ENCODE assay signal across 23 mouse cellular contexts in genomic region chr4:126490726-126491125, GRCm38 (mm10). TPM values are rescaled to one million over a fixed set of nuclear protein-coding genes. Genes with fewer than 3 reads are reported as not detected.
DNase-seq lines count a peak whose midpoint lies in the region; ATAC-seq and TF ChIP-seq lines count a peak whose summit lies in the region.
"Had no signal": no experiment of that assay in that cellular context is flagged by ENCODE, and none has a peak within 500 bp of the region (broad histone marks: within the 10 kb centered on the region; RNA-seq: fewer than 3 reads in every experiment).

No protein-coding gene starts in this region.

- no peaks in the 10 kb centered on the region for H3K9me3 ChIP-seq in stomach, embryonic 15.5 days
- no peaks in the 10 kb centered on the region for H3K9me3 ChIP-seq in stomach, postnatal 0 days (ENCODE audit: control insufficient read depth, low read length)
- no peaks in the 10 kb centered on the region for H3K9me3 ChIP-seq in embryonic facial prominence, embryonic 15.5 days (replicated peaks)
- H3K9me3 ChIP-seq: forebrain, embryonic 12.5 days; heart, embryonic 10.5 days; heart, embryonic 13.5 days; hindbrain, embryonic 12.5 days; hindbrain, embryonic 15.5 days had no signal

- no peaks in the 10 kb centered on the region for H3K27me3 ChIP-seq in stomach, embryonic 15.5 days (replicated peaks)
- H3K27me3 ChIP-seq in stomach, postnatal 0 days (ENCODE audit: control insufficient read depth, insufficient read depth, low read length), result no peaks in the 10 kb centered on the region
- H3K27me3 ChIP-seq in embryonic facial prominence, embryonic 15.5 days, result no peaks in the 10 kb centered on the region
- H3K27me3 ChIP-seq: forebrain, embryonic 12.5 days; heart, embryonic 13.5 days; hindbrain, embryonic 12.5 days; hindbrain, embryonic 15.5 days had no signal

- no peaks in the 10 kb centered on the region for H3K4me1 ChIP-seq in stomach, embryonic 15.5 days
- H3K4me1 ChIP-seq in stomach, postnatal 0 days (replicated peaks; ENCODE audit: control insufficient read depth, insufficient read depth), result no peaks in the 10 kb centered on the region
- 0 out of 2 replicates have a peak, but pooled peaks cover 3% of the 10 kb centered on the region for H3K4me1 ChIP-seq in embryonic facial prominence, embryonic 15.5 days
- H3K4me1 ChIP-seq: forebrain, embryonic 12.5 days; heart, embryonic 10.5 days; heart, embryonic 13.5 days; hindbrain, embryonic 12.5 days; hindbrain, embryonic 15.5 days had no signal

- peak overlapping the region; percentile 5; the same call in 1 of the 2 replicates for H3K4me2 ChIP-seq in stomach, embryonic 15.5 days
- H3K4me2 ChIP-seq in stomach, postnatal 0 days (replicated peaks; ENCODE audit: low read depth), result no peak overlapping the region
- peak overlapping the region; percentile 8; the same call in 1 of the 2 replicates for H3K4me2 ChIP-seq in embryonic facial prominence, embryonic 15.5 days (replicated peaks)
- H3K4me2 ChIP-seq: forebrain, embryonic 12.5 days; heart, embryonic 13.5 days; hindbrain, embryonic 12.5 days; hindbrain, embryonic 15.5 days had no signal

- 69% methylated on average over 12 of the region's 12 CpGs for WGBS in stomach, embryonic 15.5 days
- WGBS in stomach, postnatal 0 days, result 62% methylated on average over 12 of the region's 12 CpGs
- 51% methylated on average over 12 of the region's 12 CpGs for WGBS in embryonic facial prominence, embryonic 15.5 days

- H3K4me3 ChIP-seq in stomach, embryonic 15.5 days (replicated peaks), result no peak overlapping the region
- no peak overlapping the region for H3K4me3 ChIP-seq in stomach, postnatal 0 days (ENCODE audit: low read depth, low read length)
- no peak overlapping the region for H3K4me3 ChIP-seq in embryonic facial prominence, embryonic 15.5 days (replicated peaks)
- H3K4me3 ChIP-seq: erythroblast, embryonic 14.5 days; forebrain, embryonic 12.5 days; heart, adult 2 months; heart, embryonic 10.5 days; heart, embryonic 13.5 days; hindbrain, embryonic 12.5 days; hindbrain, embryonic 15.5 days had no signal

- DNase-seq in heart, adult 11 months, result peak; percentile 59
- DNase-seq in heart, postnatal 36 days, result no peak
- no peak for DNase-seq in stomach, postnatal 0 days (ENCODE audit: low spot score)
- DNase-seq in gastrocnemius, adult 18-20 months (ENCODE audit: low spot score), result no peak
- DNase-seq: adrenal gland, adult 2 months; adrenal gland, postnatal 14 days; cerebellum, adult 11 months; cerebellum, adult 2 months; cerebellum, adult 9-11 months; cerebellum, postnatal 25 days; forebrain, postnatal 0 days; gastrocnemius, postnatal 25 days; heart, adult 2 months; heart, postnatal 14 days had no signal

- no peak overlapping the region for H3K27ac ChIP-seq in stomach, embryonic 15.5 days
- H3K27ac ChIP-seq in stomach, postnatal 0 days (replicated peaks), result no peak overlapping the region
- H3K27ac ChIP-seq in embryonic facial prominence, embryonic 15.5 days (replicated peaks), result peak overlapping the region; percentile 48; the same call in 1 of the 2 replicates
- H3K27ac ChIP-seq: forebrain, embryonic 12.5 days; heart, adult 2 months; heart, embryonic 10.5 days; heart, embryonic 13.5 days; hindbrain, embryonic 12.5 days; hindbrain, embryonic 15.5 days had no signal

- intact Hi-C loops in heart, postnatal 36 days (cut with DNase I), result no loop called here

- no peak for TF ChIP-seq EP300 in stomach, postnatal 0 days (optimal IDR thresholded peaks at IDR 0.05)

- no peak overlapping the region for H3K9ac ChIP-seq in stomach, embryonic 15.5 days
- no peak overlapping the region for H3K9ac ChIP-seq in stomach, postnatal 0 days (ENCODE audit: low read length)
- H3K9ac ChIP-seq in embryonic facial prominence, embryonic 15.5 days, result no peak overlapping the region
- H3K9ac ChIP-seq: forebrain, embryonic 12.5 days; forebrain, postnatal 0 days; heart, embryonic 13.5 days; hindbrain, embryonic 12.5 days; hindbrain, embryonic 15.5 days had no signal

- ATAC-seq in stomach, embryonic 15.5 days (ENCODE audit: insufficient read depth, low FRiP score, low read depth), result no peak
- no peak for ATAC-seq in stomach, postnatal 0 days (ENCODE audit: low FRiP score, low TSS enrichment)
- no peak for ATAC-seq in embryonic facial prominence, embryonic 15.5 days (ENCODE audit: insufficient number of reproducible peaks, low FRiP score, low TSS enrichment, low read depth)
- ATAC-seq: CD4-positive, CD25-positive, alpha-beta regulatory T cell, adult 4 months; forebrain, postnatal 0 days had no signal

- TF ChIP-seq CTCF in stomach, postnatal 0 days (IDR thresholded peaks at IDR 0.05; ENCODE audit: low read depth), result no peak

- H3K36me3 ChIP-seq in stomach, embryonic 15.5 days, result no peaks in the 10 kb centered on the region
- peaks cover 4% of the 10 kb centered on the region; the same call in 1 of the 2 replicates for H3K36me3 ChIP-seq in stomach, postnatal 0 days (ENCODE audit: control insufficient read depth, insufficient read depth, low read length)
- H3K36me3 ChIP-seq in embryonic facial prominence, embryonic 15.5 days, result 0 out of 2 replicates have a peak, but pooled peaks cover 8% of the 10 kb centered on the region
- H3K36me3 ChIP-seq: heart, embryonic 10.5 days had no signal

RNA-seq across cellular contexts. Expression of gene Ago1, which starts 22.3 kb away (rescaled TPM):
- total RNA-seq in heart, postnatal 36 days (2021), result 10 to 100 TPM; 11.2 to 13.5 TPM
- polyA plus RNA-seq in stomach, embryonic 15.5 days (2015; fragmentation: Nextera tagmentation; extraction: Ambion mirVana), result 5.1 and 5.2 TPM in 2 replicates
- polyA plus RNA-seq in stomach, postnatal 0 days (2015; fragmentation: Nextera tagmentation; extraction: Ambion mirVana), result 2.5 and 2.8 TPM in 2 replicates
- 5.0 and 5.5 TPM in 2 replicates for polyA plus RNA-seq in embryonic facial prominence, embryonic 15.5 days (2015; fragmentation: Nextera tagmentation; extraction: Ambion mirVana)
- total RNA-seq in gastrocnemius, adult 18-20 months (2021), result 1 to 10 TPM; 5.8 to 6.2 TPM

RNA-seq across cellular contexts. Expression of gene Ago4, which starts 42.5 kb away (rescaled TPM):
- 1 to 10 TPM; 9.2 to 9.7 TPM for total RNA-seq in heart, postnatal 36 days (2021)
- polyA plus RNA-seq in stomach, embryonic 15.5 days (2015; fragmentation: Nextera tagmentation; extraction: Ambion mirVana), result 1.6 and 2.1 TPM in 2 replicates
- polyA plus RNA-seq in stomach, postnatal 0 days (2015; fragmentation: Nextera tagmentation; extraction: Ambion mirVana), result 1.6 and 1.7 TPM in 2 replicates
- 3.1 and 3.2 TPM in 2 replicates for polyA plus RNA-seq in embryonic facial prominence, embryonic 15.5 days (2015; fragmentation: Nextera tagmentation; extraction: Ambion mirVana)
- 1 to 10 TPM; 5.1 to 5.8 TPM for total RNA-seq in gastrocnemius, adult 18-20 months (2021)
- polyA plus RNA-seq: erythroblast, embryonic 14.5 days had no signal
